Mouse (Mus musculus) intestine, embryonic 14.5 days (tissue): ENCODE results near the gene Dscaml1. TPM values are rescaled to one million over a fixed set of nuclear protein-coding genes. Genes with fewer than 3 reads are reported as not detected.
A peak's percentile ranks its signal among the peaks of the same experiment; 100 is the strongest.

Experiments
- ATAC-seq: fragments of 200-750 bp; cut with Nextera tagmentation; replicated peaks from 2 replicates; pipeline ENCODE4 v1.8.0; 2017; ENCODE audit warnings: low read depth, moderate number of reproducible peaks, moderate TSS enrichment, moderate library complexity; ENCODE audit not compliant: low FRiP score, low TSS enrichment
- DNase-seq: peaks from one replicate; pipeline ENCODE4 v3.0.0-alpha.2; 2018; ENCODE audit warnings: low spot score
- H3K27ac ChIP-seq: fragments of 300-500 bp; sonication (generic); 2 replicates; pipeline ENCODE4 v1.5.1; 2014; ENCODE audit warnings: low read depth, mild to moderate bottlenecking, control low read depth
- H3K27me3 ChIP-seq: fragments of 300-500 bp; sonication (generic); replicated peaks from 2 replicates; pipeline ENCODE4 v1.6.1; 2014; ENCODE audit warnings: low read length, control low read depth; ENCODE audit not compliant: control insufficient read depth, insufficient read depth
- H3K36me3 ChIP-seq: fragments of 300-500 bp; sonication (generic); 2 replicates; pipeline ENCODE4 v1.6.1; 2014; ENCODE audit warnings: low read length, control low read depth; ENCODE audit not compliant: control insufficient read depth, insufficient read depth
- H3K4me1 ChIP-seq: fragments of 300-500 bp; sonication (generic); replicated peaks from 2 replicates; pipeline ENCODE4 v1.6.1; 2014; ENCODE audit warnings: low read length, control low read depth, mixed read lengths; ENCODE audit not compliant: control insufficient read depth, insufficient read depth
- H3K4me2 ChIP-seq: fragments of 300-500 bp; sonication (generic); 2 replicates; pipeline ENCODE4 v1.6.1; 2014; ENCODE audit warnings: low read length
- H3K4me3 ChIP-seq: fragments of 300-500 bp; sonication (generic); 2 replicates; pipeline ENCODE4 v1.5.1; 2014; ENCODE audit warnings: low read depth, low read length, control low read depth, mixed read lengths
- H3K9ac ChIP-seq: fragments of 300-500 bp; sonication (generic); 2 replicates; pipeline ENCODE4 v1.6.1; 2014; ENCODE audit warnings: mild to moderate bottlenecking, low read length
- H3K9me3 ChIP-seq: fragments of 300-500 bp; sonication (generic); 2 replicates; pipeline ENCODE4 v1.6.1; 2016; ENCODE audit warnings: low read length, control low read depth; ENCODE audit not compliant: control insufficient read depth
- WGBS: fragments of 180-500 bp; shearing (Covaris S2); extraction: QIAGEN DNeasy Blood & Tissue Kit; methylation state at CpG from one replicate; pipeline ENCODE4 v1.1.7; 2014; 5-methylcytosine and 5-hydroxymethylcytosine counted together
- polyA plus RNA-seq: library from polyadenylated mRNA; unstranded; fragments of >200 nt; fragmentation: Nextera tagmentation; extraction: Ambion mirVana; gene quantifications from 2 replicates; pipeline ENCODE4 v1.2.1, GENCODE M21; 2014

Gene Dscaml1
- polyA plus RNA-seq, 1 experiment from 2014 or later, result 0.41 TPM

DNA sequence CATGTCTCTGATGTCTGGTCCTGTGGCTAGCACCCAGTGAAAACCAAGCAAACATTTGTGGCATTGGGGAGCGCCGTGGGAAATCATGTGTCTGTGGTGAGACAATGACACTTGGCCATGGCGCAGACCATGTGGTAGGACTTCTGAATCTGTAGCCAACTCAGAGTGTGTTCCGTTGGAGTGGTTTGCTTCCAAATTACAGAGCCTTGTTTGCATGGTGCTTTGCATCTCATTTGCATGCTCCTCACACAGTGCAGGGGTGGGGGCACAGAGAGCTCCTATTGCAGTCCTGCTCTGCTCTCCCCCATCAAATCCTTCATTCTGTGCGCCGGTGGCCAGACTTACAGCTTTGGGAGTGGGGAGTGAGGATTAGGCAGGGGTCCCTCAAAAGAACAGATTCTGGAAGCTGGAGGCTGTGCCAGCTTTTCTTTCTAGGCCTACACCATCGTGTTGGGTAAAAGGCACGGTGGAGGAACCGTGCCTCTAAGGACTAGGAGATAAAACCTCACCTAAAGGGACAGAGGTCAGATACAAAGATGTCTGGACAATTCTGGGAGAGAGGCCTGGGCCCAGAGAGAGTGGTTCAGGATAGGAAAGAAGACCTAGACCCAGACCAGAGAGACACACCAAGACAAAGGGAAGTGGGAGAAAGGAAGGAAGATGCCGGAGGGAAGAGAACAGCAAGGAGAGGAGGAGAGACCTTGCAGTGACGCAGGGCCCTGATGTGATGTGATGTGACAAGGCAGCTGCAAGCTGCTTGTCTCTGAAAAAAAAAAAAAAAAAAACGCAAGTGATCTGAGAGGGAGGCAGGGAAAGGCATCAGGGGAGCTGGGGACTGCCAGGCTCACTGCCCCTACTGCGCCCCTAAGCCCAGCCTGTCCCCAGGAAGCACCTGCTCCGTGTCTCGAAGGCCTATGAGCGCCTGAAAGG, 237.2 kb downstream of the Dscaml1 start:
- no peak overlapping the region for H3K4me3 ChIP-seq
- 63% methylated on average over 16 of the region's 16 CpGs for WGBS
- no peak for ATAC-seq
- no peak overlapping the region for H3K9ac ChIP-seq
- 0 out of 2 replicates have a peak, but pooled peaks cover 3% of the 10 kb centered on the region for H3K4me1 ChIP-seq
- no peak for DNase-seq
- no peak overlapping the region for H3K4me2 ChIP-seq
- no peaks in the 10 kb centered on the region for H3K36me3 ChIP-seq
- H3K9me3 ChIP-seq, result no peaks in the 10 kb centered on the region
- no peaks in the 10 kb centered on the region for H3K27me3 ChIP-seq
- no peak overlapping the region for H3K27ac ChIP-seq

DNA sequence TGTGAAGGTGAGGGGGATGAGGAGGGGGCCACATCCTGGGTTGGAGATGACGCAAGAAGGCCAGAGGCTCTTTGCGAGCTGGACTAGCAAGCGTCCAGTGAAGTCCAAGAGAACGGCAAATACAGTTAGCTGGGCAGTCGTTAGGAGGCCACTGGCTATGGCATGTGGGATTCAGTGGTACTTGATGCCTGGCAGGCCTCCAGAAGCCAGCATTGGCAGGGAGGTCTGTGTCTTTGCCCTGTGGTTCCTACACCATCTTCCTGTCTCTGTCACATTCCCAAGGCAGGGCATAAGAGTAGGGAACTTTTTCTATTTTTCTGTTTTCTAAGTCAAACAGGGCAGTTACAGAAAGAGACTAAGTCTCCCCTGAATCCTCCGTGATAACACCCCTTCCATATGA, 237.9 kb downstream of the Dscaml1 start:
- Histone ChIP-seq H3K4me2 (no peak overlapping the region), H3K4me3 (no peak overlapping the region), H3K4me1 (0 out of 2 replicates have a peak, but pooled peaks cover 3% of the 10 kb centered on the region), H3K9me3 (no peaks in the 10 kb centered on the region), H3K36me3 (no peaks in the 10 kb centered on the region), H3K27me3 (no peaks in the 10 kb centered on the region), H3K9ac (no peak overlapping the region), H3K27ac (no peak overlapping the region)
- 85% methylated on average over 6 of the region's 6 CpGs for WGBS
- ATAC-seq (no peak), DNase-seq (no peak)

DNA sequence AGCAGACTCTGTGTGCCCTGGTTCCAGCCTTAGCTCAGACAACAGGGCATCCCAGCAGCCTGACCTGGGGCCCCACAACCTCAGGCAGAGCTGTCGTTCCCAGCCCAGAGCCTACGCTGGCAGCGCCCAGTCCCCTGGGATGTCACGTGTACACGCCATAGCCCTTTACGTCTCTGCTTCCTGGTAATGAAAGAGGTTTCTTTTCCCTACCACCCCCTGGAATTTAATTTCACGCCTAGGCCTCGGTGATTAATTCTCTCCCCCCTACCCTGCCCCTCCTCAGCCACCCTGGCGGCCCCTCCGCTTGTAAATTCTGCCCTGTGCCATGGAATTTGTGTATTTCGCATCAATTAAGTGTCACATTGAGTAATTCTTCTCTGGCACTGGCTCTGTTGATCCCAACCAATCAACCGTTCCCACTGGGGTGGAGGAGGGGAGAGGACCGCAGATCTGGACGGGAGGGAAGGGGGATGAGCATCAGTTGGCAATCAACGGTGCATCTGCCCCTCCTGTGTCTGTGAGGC, 238.5 kb downstream of the Dscaml1 start:
- H3K9me3 ChIP-seq, result no peaks in the 10 kb centered on the region
- no peaks in the 10 kb centered on the region for H3K27me3 ChIP-seq
- DNase-seq (no peak), ATAC-seq (no peak)
- H3K9ac ChIP-seq, result no peak overlapping the region
- no peaks in the 10 kb centered on the region for H3K36me3 ChIP-seq
- no peak overlapping the region for H3K27ac ChIP-seq
- WGBS, result 44% methylated on average over 15 of the region's 15 CpGs
- H3K4me1 ChIP-seq, result 0 out of 2 replicates have a peak, but pooled peaks cover 3% of the 10 kb centered on the region
- no peak overlapping the region for H3K4me2 ChIP-seq
- no peak overlapping the region for H3K4me3 ChIP-seq

DNA sequence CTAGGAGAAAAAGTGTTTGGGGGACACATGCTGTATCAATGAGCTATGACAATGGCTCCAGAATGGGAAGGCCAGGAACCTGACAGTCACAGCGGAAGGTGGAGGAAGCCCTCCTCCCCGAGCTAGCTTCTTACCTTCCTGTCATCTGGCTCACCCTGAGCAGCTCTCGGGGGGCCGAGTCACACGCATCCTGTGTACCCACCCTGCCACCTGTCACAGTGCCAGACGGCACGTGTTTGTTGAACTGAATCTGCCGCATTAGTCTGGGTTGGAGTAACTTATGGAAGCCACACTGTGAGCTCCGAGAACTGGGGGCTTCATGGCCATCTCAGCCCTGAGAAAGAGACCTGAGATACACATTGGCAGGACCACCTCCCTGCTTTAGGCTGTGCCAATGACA, 249.5 kb downstream of the Dscaml1 start:
- ATAC-seq, result no peak
- Histone ChIP-seq H3K4me3 (no peak overlapping the region), H3K27me3 (no peaks in the 10 kb centered on the region; the same call in 1 of the 2 replicates), H3K4me1 (peaks cover 8% of the 10 kb centered on the region; the same call in 1 of the 2 replicates), H3K9ac (no peak overlapping the region), H3K36me3 (no peaks in the 10 kb centered on the region), H3K9me3 (no peaks in the 10 kb centered on the region), H3K27ac (no peak overlapping the region), H3K4me2 (no peak overlapping the region)
- no peak for DNase-seq
- 84% methylated on average over 9 of the region's 9 CpGs for WGBS

DNA sequence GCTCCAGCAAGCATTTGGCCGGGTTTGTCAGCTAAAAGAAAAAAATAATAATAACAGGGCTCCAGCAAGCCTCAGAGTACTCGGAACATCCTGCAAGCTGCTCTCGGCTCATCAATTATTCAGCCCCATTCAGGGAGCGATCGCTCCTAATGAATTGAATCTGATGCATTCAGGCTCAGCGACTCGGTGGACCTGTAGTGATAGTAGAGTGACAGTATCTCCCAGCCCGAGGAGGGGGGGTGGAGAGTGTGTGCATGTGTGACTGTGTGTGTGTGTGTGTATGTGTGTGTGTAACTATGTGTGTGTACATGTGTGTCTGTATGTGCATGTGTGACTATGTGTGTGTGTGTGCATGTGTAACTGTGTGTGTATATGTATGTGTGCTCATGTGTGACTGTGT, 250.2 kb downstream of the Dscaml1 start:
- no peak for DNase-seq
- H3K27ac ChIP-seq, result no peak overlapping the region
- H3K9ac ChIP-seq, result no peak overlapping the region
- H3K9me3 ChIP-seq, result no peaks in the 10 kb centered on the region
- H3K27me3 ChIP-seq, result no peaks in the 10 kb centered on the region; the same call in 1 of the 2 replicates
- H3K36me3 ChIP-seq, result no peaks in the 10 kb centered on the region
- no peak for ATAC-seq
- H3K4me2 ChIP-seq, result no peak overlapping the region
- H3K4me1 ChIP-seq, result peaks cover 8% of the 10 kb centered on the region; the same call in 1 of the 2 replicates
- no peak overlapping the region for H3K4me3 ChIP-seq
- WGBS, result 70% methylated on average over 8 of the region's 8 CpGs

DNA sequence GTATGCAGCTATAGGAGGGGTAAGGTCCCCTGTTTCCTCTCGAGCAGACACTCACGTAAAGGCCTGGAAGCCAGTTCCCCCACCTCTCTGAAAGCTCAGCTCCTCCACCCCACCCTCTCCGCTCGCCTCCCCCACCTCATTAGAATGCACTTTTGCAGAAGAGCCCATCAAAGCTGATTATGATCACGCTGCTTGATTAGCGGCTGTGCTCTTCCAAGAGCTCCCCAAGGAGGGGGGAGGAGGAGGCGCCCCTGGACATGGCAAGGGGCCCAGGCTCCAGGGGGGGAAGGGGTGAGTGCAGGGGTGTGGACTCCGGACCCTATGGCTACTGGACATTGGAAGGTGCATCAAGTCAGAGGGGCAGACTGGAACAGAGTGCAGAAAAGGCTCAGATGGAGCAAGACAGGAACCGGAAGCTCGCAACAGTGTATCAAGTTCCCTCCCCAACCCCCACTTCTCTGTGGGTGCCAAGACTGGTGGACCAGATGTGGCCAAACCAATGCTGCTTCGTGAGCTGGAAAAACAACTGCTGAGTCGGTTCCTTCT, 250.9 kb downstream of the Dscaml1 start:
- Histone ChIP-seq H3K9ac (no peak overlapping the region), H3K4me1 (peaks cover 8% of the 10 kb centered on the region; the same call in 1 of the 2 replicates), H3K4me3 (no peak overlapping the region), H3K27ac (no peak overlapping the region), H3K36me3 (no peaks in the 10 kb centered on the region), H3K9me3 (no peaks in the 10 kb centered on the region), H3K27me3 (no peaks in the 10 kb centered on the region; the same call in 1 of the 2 replicates), H3K4me2 (peak overlapping the region; percentile 22; the same call in 1 of the 2 replicates)
- WGBS, result 35% methylated on average over 12 of the region's 12 CpGs
- ATAC-seq (0 out of 2 replicates have a peak, but pooled peaks have one; percentile 43), DNase-seq (no peak)

DNA sequence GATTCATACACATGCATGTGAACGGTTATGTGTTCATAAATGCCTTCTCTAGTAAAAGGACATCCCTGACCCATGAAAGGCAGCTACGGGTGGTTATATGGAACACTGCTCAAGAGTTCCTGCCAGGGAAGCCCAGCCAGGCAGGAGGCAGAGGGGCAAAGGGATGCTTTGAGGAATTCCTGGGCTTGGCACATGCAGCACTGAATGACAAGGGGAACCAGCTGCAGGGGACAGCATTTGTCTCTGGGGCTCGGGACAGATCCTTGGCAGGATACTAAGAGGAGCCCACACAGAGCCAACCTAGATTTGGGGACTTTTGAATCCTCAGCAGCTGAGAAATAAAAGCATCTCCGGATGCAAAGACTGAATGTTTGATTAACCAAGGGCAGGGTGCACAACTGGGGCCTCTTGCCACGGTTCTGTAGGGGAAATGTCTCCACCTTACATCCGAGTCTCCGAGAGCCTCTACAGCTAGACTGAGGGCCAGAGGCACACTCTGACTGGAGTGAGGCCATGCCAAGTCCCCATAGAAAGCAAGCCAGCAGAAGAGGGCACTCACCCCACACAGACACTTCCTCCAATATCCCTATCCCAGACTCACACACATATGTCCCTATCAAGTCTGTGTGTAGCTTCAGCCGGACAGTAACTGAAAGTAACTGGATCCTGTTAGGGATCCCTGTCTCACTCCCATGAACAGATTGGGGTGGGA, 251.7 kb downstream of the Dscaml1 start:
- no peaks in the 10 kb centered on the region; the same call in 1 of the 2 replicates for H3K27me3 ChIP-seq
- H3K27ac ChIP-seq, result no peak overlapping the region
- WGBS, result 68% methylated on average over 8 of the region's 8 CpGs
- DNase-seq (no peak), ATAC-seq (no peak)
- no peak overlapping the region for H3K4me3 ChIP-seq
- no peak overlapping the region for H3K9ac ChIP-seq
- no peaks in the 10 kb centered on the region for H3K9me3 ChIP-seq
- no peaks in the 10 kb centered on the region for H3K36me3 ChIP-seq
- peaks cover 8% of the 10 kb centered on the region; the same call in 1 of the 2 replicates for H3K4me1 ChIP-seq
- H3K4me2 ChIP-seq, result no peak overlapping the region

DNA sequence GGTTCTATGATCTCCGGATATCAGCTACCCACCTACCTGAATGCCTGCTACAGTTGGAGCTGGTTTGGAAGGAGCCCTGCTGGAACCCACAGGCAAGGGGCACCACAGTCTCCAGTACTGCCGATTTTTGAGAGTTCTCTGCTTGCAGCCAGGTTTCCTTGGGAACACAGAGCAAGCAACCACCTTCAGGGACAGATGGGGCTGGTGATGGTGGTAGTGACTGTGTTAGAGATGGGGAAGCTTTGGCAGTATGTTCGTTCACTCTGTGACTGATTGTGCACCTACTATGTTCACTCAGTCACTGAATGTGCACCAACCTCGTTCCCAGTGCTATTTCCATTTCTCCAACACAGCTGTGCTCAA, 252.2 kb downstream of the Dscaml1 start:
- DNase-seq, result no peak
- H3K4me3 ChIP-seq, result no peak overlapping the region
- no peaks in the 10 kb centered on the region for H3K36me3 ChIP-seq
- no peaks in the 10 kb centered on the region for H3K9me3 ChIP-seq
- no peak overlapping the region for H3K9ac ChIP-seq
- no peaks in the 10 kb centered on the region for H3K27me3 ChIP-seq
- peaks cover 8% of the 10 kb centered on the region; the same call in 1 of the 2 replicates for H3K4me1 ChIP-seq
- no peak overlapping the region for H3K4me2 ChIP-seq
- no peak for ATAC-seq
- 82% methylated on average over 4 of the region's 4 CpGs for whole genome bisulfite sequencing
- no peak overlapping the region for H3K27ac ChIP-seq
